Mouse (Mus musculus): ENCODE measurements at regions not wholly inside any gene's neighbourhood (a gene's known extent, or its start where the extent isn't known, plus 50 kb on each side); places are given as distances from the start of the nearest gene placed in this dataset.

GRCm38 (mm10) chr6:111659957-111660356 lies 613.6 kb upstream of the Lmcd1 start:
- TF ChIP-seq CTCF (IDR thresholded peaks at IDR 0.05; ENCODE audit: extremely low read depth, insufficient read depth, insufficient read length, insufficient replicate concordance) (no peak), POLR2A (IDR thresholded peaks at IDR 0.05; ENCODE audit: low read depth, low read length) (no peak)

Measured in spleen, adult 2 months (tissue).